Mouse (Mus musculus) CD8-positive naive resting alpha-beta T cell, adult 2 months (primary cell): ENCODE measurements around the gene E4f1.

Source experiments
- DNase-seq, 2 experiments: peaks; one replicate each; pipeline ENCODE4 v3.0.0; 2022; ENCODE audit warnings: low read depth in 2 of 2, low spot score in 2 of 2

E4f1 gene

DNA sequence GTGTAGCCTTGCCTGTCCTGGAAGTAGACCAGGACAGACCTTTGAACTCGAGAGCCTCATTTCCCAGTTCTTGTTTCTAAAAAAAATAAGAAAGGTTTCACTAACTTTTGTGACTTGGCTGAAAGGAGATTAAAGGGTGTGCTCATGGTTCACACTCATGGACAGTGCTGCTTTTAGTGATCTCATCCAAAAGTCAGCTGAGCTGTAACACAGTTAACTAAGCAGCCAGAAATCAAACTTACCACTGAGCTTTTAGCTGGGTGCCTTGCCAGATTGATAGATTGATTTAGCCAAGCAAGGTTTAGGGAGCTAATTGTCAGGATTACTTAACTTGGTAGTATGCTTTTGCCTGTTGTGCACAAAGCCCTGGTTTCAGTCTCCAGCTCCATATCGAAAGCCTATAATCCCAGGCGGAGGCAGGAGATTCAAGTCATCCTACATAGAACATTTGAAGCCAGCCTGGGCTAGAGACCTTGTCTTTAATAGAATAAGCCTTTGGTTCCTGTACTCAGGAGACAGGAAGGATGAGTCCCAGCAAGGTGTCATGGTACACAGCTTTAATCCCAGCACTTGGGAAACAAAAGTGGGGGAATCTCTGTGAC is 54.0 kb downstream of the E4f1 start:
- no peak for DNase-seq

DNA sequence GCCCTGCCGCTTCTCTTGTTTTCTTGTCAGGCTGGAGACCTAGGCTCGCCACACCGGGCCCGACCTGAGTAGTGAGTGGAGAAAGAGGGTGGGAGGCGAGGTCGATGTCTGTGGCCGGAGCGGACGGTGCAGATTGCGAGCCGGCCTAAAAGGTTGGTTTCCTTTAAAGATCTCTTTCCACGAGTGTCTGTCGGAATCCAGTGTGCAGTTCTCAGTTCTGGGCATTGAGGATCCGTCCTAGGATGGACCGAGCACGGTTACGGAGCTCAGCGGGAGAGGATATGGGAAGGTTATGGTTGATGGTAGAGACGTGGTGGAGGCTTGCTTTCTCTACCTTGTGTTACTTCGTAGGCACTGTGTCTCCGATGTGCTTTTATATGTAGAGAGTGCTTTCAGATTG is 55.1 kb downstream of the E4f1 start:
- DNase-seq = no peak

DNA sequence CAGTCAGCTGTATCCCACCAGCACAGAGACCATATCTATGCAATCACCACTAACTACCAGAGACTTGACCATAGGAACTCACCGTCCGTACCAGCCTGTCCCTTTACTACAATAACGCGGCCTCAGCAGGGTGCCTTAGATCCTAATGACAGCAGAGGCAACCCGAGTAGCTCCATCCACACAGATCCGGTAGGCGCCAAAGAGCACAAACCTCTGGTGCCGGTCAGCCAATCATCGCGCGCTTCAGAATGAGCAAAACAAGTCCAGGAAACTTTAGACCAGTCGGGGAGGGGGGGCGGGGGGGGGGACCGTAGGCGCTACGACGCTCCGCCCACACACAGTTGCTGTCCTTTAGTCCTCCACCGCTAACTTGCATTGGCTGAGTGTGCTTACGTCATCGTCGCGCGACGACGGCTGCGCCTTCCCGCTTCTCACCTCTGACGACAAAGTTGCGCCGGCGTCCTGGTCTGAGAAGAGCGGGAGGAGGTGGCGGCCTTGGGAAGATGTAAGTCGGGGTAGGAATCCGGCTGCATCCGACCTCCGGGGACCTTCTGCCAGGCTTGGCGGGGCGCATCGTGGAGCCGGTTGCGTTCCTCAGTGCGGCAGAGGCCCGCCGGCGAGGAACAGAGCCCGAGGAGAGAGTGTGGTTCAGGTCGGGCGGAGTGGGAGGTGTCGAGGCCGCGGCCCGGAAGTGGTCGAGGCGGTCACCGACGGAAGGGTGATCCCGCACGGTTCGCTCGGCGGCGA is 55.7 kb downstream of the E4f1 start, which contains the start of gene Rnps1:
Rnps1 (plus strand) TSS at position 336 of the 747 bp plus-strand sequence.
- DNase-seq = peak; percentile 78 to 83

DNA sequence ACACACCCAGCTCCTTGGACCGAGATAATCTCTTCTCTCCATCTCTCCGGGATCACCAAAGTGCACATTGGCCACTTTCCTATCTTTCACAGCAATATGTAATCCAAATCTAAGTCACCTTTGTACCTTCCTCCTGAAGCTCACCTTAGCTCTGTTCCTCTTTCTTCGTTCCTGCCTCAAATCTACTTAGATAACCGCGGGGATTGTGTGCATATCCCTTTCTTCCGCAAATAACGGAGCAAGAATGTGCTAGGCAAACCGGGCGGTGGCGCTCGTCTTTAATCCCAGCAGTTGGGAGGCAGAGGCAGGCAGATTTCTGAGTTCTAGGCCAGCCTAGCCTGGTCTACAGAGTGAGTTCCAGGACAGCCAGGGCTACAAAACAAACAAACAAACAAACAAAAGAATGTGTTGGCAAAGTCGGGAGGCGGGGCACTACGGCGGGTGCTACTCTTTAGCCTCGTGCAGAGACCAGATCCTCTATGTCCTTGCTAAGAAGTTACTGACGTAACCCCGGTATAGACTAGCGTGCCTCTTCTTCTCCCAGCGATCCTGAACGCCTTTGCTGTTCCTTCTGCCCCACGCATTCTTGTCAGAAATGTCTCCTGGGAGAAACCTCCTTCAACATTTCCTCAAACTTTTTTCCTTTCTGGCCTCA is 56.4 kb downstream of the E4f1 start:
- peak in 1 of 2 experiments; percentile 23 for DNase-seq

DNA sequence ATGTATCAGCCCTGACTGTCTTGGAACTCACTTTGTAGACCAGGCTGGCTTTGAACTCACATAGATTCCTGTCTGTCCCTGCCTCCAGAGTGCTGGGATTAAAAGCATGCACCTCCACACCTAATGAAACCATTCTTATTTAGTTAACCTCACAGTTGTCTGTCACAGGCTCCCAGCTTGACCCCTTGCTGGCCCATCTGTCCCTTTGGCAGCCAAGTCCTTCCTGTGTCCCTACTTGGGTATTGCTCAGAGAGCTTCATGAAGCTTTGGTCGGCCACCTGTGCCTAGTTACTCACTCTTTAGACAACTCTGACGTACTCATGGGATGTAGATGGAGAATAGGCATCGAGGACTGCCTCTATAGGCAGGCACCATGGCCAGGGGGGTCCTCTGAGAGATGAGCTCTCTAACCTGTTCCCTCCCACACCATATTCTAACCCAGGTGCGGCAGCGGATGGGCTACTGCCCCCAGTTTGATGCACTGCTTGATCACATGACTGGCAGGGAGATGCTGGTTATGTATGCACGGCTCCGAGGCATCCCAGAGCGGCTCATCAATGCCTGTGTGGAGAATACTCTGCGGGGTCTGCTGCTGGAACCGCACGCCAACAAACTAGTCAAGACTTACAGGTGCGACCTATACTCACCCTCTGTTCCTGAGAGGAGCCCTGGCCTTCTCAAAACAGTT is 62.9 kb downstream of the E4f1 start:
- no peak for DNase-seq

DNA sequence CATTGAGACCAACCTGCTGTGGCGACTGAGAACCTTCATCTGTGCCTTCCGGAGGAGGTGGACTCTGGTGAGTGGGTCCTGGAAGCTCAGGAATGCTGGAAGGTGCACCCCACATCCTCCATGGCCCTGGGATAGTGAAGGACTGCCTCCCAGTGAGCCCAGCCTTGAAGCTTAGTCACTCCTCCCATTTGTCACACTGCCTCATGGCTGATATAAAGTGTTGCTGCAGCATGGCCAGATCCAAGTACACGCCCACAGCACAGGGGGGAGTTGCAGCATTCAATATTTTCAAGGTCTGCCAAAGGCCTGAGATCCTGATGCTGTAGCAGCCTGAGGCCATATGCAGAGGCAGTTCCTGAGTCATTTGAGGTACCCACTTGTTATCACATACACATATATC is 67.7 kb downstream of the E4f1 start:
- no peak for DNase-seq

DNA sequence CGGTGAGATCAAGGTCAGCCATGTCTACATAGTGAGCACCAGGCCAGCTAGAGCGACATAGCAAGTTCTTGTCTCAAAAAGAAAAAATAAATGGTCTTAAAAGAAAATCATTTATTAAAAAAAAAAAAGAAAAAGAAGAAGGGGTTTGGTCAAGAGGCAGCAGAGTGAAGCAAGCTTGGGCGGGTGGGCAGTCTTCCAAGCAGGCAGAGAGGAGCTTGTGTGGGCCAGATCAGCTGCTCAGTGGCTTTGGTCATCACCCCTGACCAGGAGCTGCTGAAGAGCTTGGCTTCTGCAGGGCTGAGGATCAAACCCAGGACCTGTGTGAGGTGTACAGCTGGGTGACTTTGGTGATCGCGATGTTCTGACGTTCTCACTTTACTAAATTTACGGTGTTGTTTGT is 75.7 kb downstream of the E4f1 start:
- DNase-seq = no peak
